Mouse (Mus musculus) central nervous system, embryonic 18 days (tissue): ENCODE results near the gene Olfr822. TPM values are rescaled to one million over a fixed set of nuclear protein-coding genes. Genes with fewer than 3 reads are reported as not detected.

Experiments used
- polyA plus RNA-seq: library from polyadenylated mRNA; depleted of rRNA; stranded (reverse); fragments of >200 nt; gene quantifications from 2 replicates; pipeline ENCODE4 v1.2.3, GENCODE M21; 2012; rRNA removed

Olfr822 gene
- polyA plus RNA-seq: not detected in 2 replicates

GRCm38 (mm10) chr10:130070910-130071309, at the start of gene Olfr822:
Gene Olfr822, plus strand, starts transcription at chr10:130071210.

DNA sequence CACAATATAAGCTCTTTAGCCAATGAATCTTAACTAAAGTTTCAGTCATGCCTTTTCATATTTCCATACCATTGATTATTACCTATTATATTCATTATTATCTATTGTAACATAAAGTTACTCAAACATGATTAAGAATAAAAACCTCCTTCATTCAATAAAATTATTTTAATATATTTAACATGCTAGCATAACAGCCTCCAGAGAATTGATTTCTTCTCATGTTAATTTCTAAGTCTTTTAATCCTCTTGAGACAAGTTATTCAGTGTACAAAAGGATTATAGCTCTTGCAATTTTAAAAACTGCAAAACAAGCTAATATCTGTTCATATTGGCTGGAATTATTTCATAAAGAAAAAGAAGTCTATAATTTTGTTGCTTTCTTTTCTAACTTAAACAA, 41.0 kb upstream of the Olfr822 start, which contains the start of gene Olfr821:
Gene Olfr821, plus strand, starts transcription at position 301 of the 400 bp plus-strand sequence.

DNA sequence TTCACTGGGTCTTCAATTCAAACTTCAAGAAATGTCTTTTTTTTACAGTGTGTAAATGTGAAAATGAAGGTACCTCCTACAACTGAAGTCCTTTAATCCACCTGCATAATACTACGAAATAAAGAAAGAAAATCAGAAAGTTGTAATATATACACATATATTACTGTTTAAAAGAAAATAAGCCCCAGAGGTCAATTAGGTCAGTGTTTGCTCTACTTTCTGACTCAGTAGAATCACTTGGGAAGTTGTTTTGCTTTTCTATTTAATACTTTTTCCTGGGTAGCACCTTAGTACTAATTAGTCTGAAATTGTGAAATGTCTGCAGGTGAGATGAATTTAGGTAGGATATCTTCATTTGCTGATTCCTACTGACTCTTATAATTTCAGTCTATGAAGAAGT, 44.3 kb downstream of the Olfr822 start, which contains the start of gene Olfr823:
Gene Olfr823, minus strand, starts transcription at position 101 of the 400 bp plus-strand sequence.

Other genes starting within 250 kb of the Olfr822 start
- not detected in 2 replicates for gene Olfr812, start 225.1 kb upstream of the Olfr822 start, polyA plus RNA-seq
- gene Olfr813, start 215.8 kb upstream of the Olfr822 start, polyA plus RNA-seq: not detected in 2 replicates
- gene Olfr814, start 191.4 kb upstream of the Olfr822 start, polyA plus RNA-seq: not detected in 2 replicates
- gene Olfr815, start 165.3 kb upstream of the Olfr822 start, polyA plus RNA-seq: not detected in 2 replicates
- gene Olfr816, start 155.6 kb upstream of the Olfr822 start, polyA plus RNA-seq: not detected in 2 replicates
- gene Olfr818, start 122.1 kb upstream of the Olfr822 start, polyA plus RNA-seq: not detected in 2 replicates
- gene Olfr819, start 103.9 kb upstream of the Olfr822 start, polyA plus RNA-seq: not detected in 2 replicates
- not detected in 2 replicates for gene Olfr247, start 95.1 kb upstream of the Olfr822 start, polyA plus RNA-seq
- gene Gm10310, start 86.1 kb upstream of the Olfr822 start, polyA plus RNA-seq: not detected in 2 replicates
- gene Olfr820, start 58.6 kb upstream of the Olfr822 start, polyA plus RNA-seq: not detected in 2 replicates
- not detected in 2 replicates for gene Olfr821, start 40.9 kb upstream of the Olfr822 start, polyA plus RNA-seq
- gene Olfr823, start 44.2 kb downstream of the Olfr822 start, polyA plus RNA-seq: not detected in 2 replicates
- gene Olfr824, start 58.8 kb downstream of the Olfr822 start, polyA plus RNA-seq: not detected in 2 replicates
- not detected in 2 replicates for gene Olfr825, start 95.6 kb downstream of the Olfr822 start, polyA plus RNA-seq
- not detected in 2 replicates for gene Olfr826, start 113.0 kb downstream of the Olfr822 start, polyA plus RNA-seq
- gene Olfr827, start 143.2 kb downstream of the Olfr822 start, polyA plus RNA-seq: not detected in 2 replicates
- gene Neurod4, start 209.0 kb downstream of the Olfr822 start, polyA plus RNA-seq: 0.52 and 1.3 TPM in 2 replicates